Mouse (Mus musculus): ENCODE measurements around the gene Ears2.

DNA sequence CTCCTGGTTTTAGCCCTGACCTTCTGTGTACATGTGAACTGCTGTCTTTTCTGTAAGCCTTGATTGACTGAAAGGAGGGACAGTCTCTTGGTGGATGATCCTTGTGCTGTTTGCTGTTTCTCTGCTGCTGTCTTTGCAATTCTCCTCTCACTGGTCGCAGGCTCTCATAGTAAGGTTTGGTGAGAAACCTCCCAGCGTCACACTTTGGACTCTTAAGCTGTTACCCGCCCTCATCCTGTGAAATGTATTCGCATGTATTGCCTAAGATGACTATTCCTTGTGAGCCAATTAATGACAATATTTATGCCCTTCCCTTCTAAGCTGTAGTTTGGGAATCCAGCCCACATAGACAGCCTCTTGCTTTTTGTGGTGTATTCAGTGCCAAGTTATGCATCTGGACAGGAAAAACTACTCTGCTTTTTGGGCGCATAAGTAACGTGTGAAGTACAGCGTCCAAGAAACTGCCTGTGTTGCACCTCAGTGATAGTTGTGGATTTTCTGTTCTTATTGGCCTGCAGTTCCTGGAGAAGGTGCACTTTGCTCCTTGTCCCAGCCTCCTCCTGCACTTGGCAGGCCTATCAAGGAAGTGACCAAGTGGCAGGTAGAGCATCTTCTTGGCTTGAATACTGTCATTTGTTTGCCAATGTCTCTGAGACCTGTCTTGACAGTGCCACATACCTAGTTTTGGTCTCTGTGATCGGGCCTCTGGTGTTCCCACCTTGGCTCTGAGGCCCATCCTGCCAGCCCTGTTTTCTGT, 12.9 kb upstream of the Ears2 start:
- TF ChIP-seq CTCF (IDR thresholded peaks at IDR 0.05; ENCODE audit: low read depth): no peak
- TF ChIP-seq EP300 (IDR thresholded peaks at IDR 0.05; ENCODE audit: low read depth): no peak
